Mouse (Mus musculus) stomach, embryonic 14.5 days (tissue): ENCODE data around the gene Mgat4b. TPM values are rescaled to one million over a fixed set of nuclear protein-coding genes. Genes with fewer than 3 reads are reported as not detected.
A peak's percentile ranks its signal among the peaks of the same experiment; 100 is the strongest.

Experiments used
- ATAC-seq: fragments of 200-750 bp; cut with Nextera tagmentation; 2 replicates; pipeline ENCODE4 v1.8.0; 2017; ENCODE audit warnings: low read depth, moderate TSS enrichment; ENCODE audit not compliant: insufficient number of reproducible peaks, insufficient read depth, low FRiP score
- H3K27ac ChIP-seq: fragments of 300-500 bp; sonication (generic); 2 replicates; pipeline ENCODE4 v1.5.1; 2014; ENCODE audit warnings: mild to moderate bottlenecking, low read length, moderate library complexity, mixed read lengths
- H3K27me3 ChIP-seq: fragments of 300-500 bp; sonication (generic); 2 replicates; pipeline ENCODE4 v1.6.1; 2014; ENCODE audit warnings: low read length, control low read depth, mixed read lengths; ENCODE audit not compliant: control insufficient read depth, insufficient read depth
- H3K36me3 ChIP-seq: fragments of 300-500 bp; sonication (generic); 2 replicates; pipeline ENCODE4 v1.6.1; 2014; ENCODE audit warnings: mild to moderate bottlenecking, control low read depth, low read length, moderate library complexity, mixed read lengths; ENCODE audit not compliant: control insufficient read depth, insufficient read depth
- H3K4me1 ChIP-seq: fragments of 300-500 bp; sonication (generic); 2 replicates; pipeline ENCODE4 v1.6.1; 2014; ENCODE audit warnings: low read length, control low read depth, mixed read lengths; ENCODE audit not compliant: control insufficient read depth, insufficient read depth
- H3K4me2 ChIP-seq: fragments of 300-500 bp; sonication (generic); replicated peaks from 2 replicates; pipeline ENCODE4 v1.6.1; 2014; ENCODE audit warnings: low read depth, low read length, control low read depth
- H3K4me3 ChIP-seq: fragments of 300-500 bp; sonication (generic); 2 replicates; pipeline ENCODE4 v1.5.1; 2014; ENCODE audit warnings: low read depth, low read length, control low read depth
- H3K9ac ChIP-seq: fragments of 300-500 bp; sonication (generic); replicated peaks from 2 replicates; pipeline ENCODE4 v1.6.1; 2014; ENCODE audit warnings: low read depth, mild to moderate bottlenecking, control low read depth, low read length, moderate library complexity, mixed read lengths
- H3K9me3 ChIP-seq: fragments of 300-500 bp; sonication (generic); 2 replicates; pipeline ENCODE4 v1.6.1; 2016; ENCODE audit warnings: low read depth, low read length, control low read depth; ENCODE audit not compliant: control insufficient read depth
- WGBS: fragments of 180-500 bp; shearing (Covaris S2); extraction: QIAGEN DNeasy Blood & Tissue Kit; methylation state at CpG from one replicate; pipeline ENCODE4 v1.1.7; 2014; 5-methylcytosine and 5-hydroxymethylcytosine counted together
- polyA plus RNA-seq: library from polyadenylated mRNA; unstranded; fragments of >200 nt; fragmentation: Nextera tagmentation; extraction: Ambion mirVana; gene quantifications from 2 replicates; pipeline ENCODE4 v1.2.1, GENCODE M21; 2014

Mgat4b gene
- polyA plus RNA-seq, 1 experiment from 2014 or later = 9.6 TPM

GRCm38 (mm10) chr11:50243926-50244325 is 33.2 kb downstream of the Mgat4b start:
- H3K27ac ChIP-seq = no peak overlapping the region
- WGBS = 76% methylated on average over 6 of the region's 6 CpGs
- no peaks in the 10 kb centered on the region for H3K36me3 ChIP-seq
- no peaks in the 10 kb centered on the region for H3K4me1 ChIP-seq
- H3K4me2 ChIP-seq = no peak overlapping the region
- no peak overlapping the region for H3K9ac ChIP-seq
- ATAC-seq = no peak
- no peaks in the 10 kb centered on the region for H3K27me3 ChIP-seq
- H3K9me3 ChIP-seq = no peaks in the 10 kb centered on the region
- H3K4me3 ChIP-seq = no peak overlapping the region

- Histone ChIP-seq H3K4me2 (no peak overlapping the region), H3K36me3 (no peaks in the 10 kb centered on the region), H3K4me3 (no peak overlapping the region), H3K27me3 (no peaks in the 10 kb centered on the region), H3K9me3 (no peaks in the 10 kb centered on the region), H3K9ac (no peak overlapping the region), H3K4me1 (no peaks in the 10 kb centered on the region), H3K27ac (no peak overlapping the region)
- WGBS = 76% methylated on average over 5 of the region's 5 CpGs
- no peak for ATAC-seq
Observed at GRCm38 (mm10) chr11:50245269-50245668, 34.6 kb downstream of the Mgat4b start.

- Histone ChIP-seq H3K4me2 (no peak overlapping the region), H3K9me3 (no peaks in the 10 kb centered on the region), H3K27ac (no peak overlapping the region), H3K4me3 (no peak overlapping the region), H3K27me3 (no peaks in the 10 kb centered on the region), H3K9ac (no peak overlapping the region), H3K4me1 (0 out of 2 replicates have a peak, but pooled peaks cover 5% of the 10 kb centered on the region), H3K36me3 (no peaks in the 10 kb centered on the region)
- 79% methylated on average over 7 of the region's 7 CpGs for WGBS
- no peak for ATAC-seq
Observed at GRCm38 (mm10) chr11:50248473-50249171, 37.9 kb downstream of the Mgat4b start.

GRCm38 (mm10) chr11:50252166-50252565 is 41.5 kb downstream of the Mgat4b start:
- Histone ChIP-seq H3K27ac (no peak overlapping the region), H3K4me2 (no peak overlapping the region), H3K4me1 (0 out of 2 replicates have a peak, but pooled peaks cover 5% of the 10 kb centered on the region), H3K36me3 (peaks cover 10% of the 10 kb centered on the region), H3K9ac (no peak overlapping the region), H3K27me3 (no peaks in the 10 kb centered on the region), H3K4me3 (no peak overlapping the region), H3K9me3 (no peaks in the 10 kb centered on the region)
- ATAC-seq = no peak
- WGBS = 40% methylated on average over 3 of the region's 3 CpGs

GRCm38 (mm10) chr11:50252684-50253265 is 42.1 kb downstream of the Mgat4b start:
- 0 out of 2 replicates have a peak, but pooled peaks cover 5% of the 10 kb centered on the region for H3K4me1 ChIP-seq
- WGBS = 50% methylated on average over 11 of the region's 11 CpGs
- H3K36me3 ChIP-seq = peaks cover 16% of the 10 kb centered on the region
- no peaks in the 10 kb centered on the region for H3K9me3 ChIP-seq
- no peaks in the 10 kb centered on the region for H3K27me3 ChIP-seq
- H3K27ac ChIP-seq = no peak overlapping the region
- no peak overlapping the region for H3K4me2 ChIP-seq
- 0 out of 2 replicates have a peak, but pooled peaks have one; percentile 37 for ATAC-seq
- no peak overlapping the region for H3K4me3 ChIP-seq
- H3K9ac ChIP-seq = no peak overlapping the region

- peaks cover 22% of the 10 kb centered on the region for H3K36me3 ChIP-seq
- H3K9ac ChIP-seq = no peak overlapping the region
- no peaks in the 10 kb centered on the region for H3K9me3 ChIP-seq
- ATAC-seq = no peak
- H3K4me3 ChIP-seq = no peak overlapping the region
- 0 out of 2 replicates have a peak, but pooled peaks cover 5% of the 10 kb centered on the region for H3K4me1 ChIP-seq
- H3K27me3 ChIP-seq = no peaks in the 10 kb centered on the region
- no peak overlapping the region for H3K27ac ChIP-seq
- 21% methylated on average over 1 of the region's 1 CpGs for WGBS
- H3K4me2 ChIP-seq = no peak overlapping the region
Observed at GRCm38 (mm10) chr11:50253393-50253792, 42.7 kb downstream of the Mgat4b start.

- H3K27ac ChIP-seq = no peak overlapping the region
- 0 out of 2 replicates have a peak, but pooled peaks cover 5% of the 10 kb centered on the region for H3K4me1 ChIP-seq
- H3K9ac ChIP-seq = no peak overlapping the region
- no peaks in the 10 kb centered on the region for H3K9me3 ChIP-seq
- H3K36me3 ChIP-seq = peaks cover 26% of the 10 kb centered on the region
- WGBS = 69% methylated on average over 12 of the region's 12 CpGs
- no peak for ATAC-seq
- H3K4me2 ChIP-seq = no peak overlapping the region
- no peaks in the 10 kb centered on the region for H3K27me3 ChIP-seq
- H3K4me3 ChIP-seq = no peak overlapping the region
Observed at GRCm38 (mm10) chr11:50254010-50254580, 43.4 kb downstream of the Mgat4b start.

- peaks cover 40% of the 10 kb centered on the region for H3K36me3 ChIP-seq
- no peak overlapping the region for H3K9ac ChIP-seq
- H3K4me1 ChIP-seq = 0 out of 2 replicates have a peak, but pooled peaks cover 5% of the 10 kb centered on the region
- H3K27me3 ChIP-seq = no peaks in the 10 kb centered on the region
- no peak overlapping the region for H3K4me3 ChIP-seq
- H3K9me3 ChIP-seq = no peaks in the 10 kb centered on the region
- no peak for ATAC-seq
- no peak overlapping the region for H3K4me2 ChIP-seq
- 81% methylated on average over 7 of the region's 7 CpGs for WGBS
- H3K27ac ChIP-seq = no peak overlapping the region
Observed at GRCm38 (mm10) chr11:50256615-50257014, 45.9 kb downstream of the Mgat4b start.
